In the genomic region with DNA sequence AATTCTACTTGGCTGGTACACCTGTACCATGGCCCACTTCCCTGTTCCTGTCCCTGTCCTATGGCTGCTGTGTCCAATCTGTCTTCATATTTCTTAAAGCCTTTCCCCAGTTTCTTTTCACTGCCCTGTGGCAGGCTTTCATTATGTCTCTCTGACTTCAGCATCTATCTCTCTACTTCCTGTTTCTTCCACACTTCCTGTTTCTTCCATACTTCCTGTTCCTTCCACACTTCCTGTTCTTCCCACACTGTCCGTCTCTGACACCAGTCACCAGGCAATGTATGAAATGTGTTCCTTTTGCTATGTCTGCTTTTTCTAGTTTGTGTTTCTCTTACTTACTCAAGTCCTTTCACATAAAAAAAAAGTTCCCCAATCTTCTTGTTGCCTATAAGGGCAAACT, we compare ENCODE assay signal across 17 mouse cellular contexts.
"Had no signal": no experiment of that assay in that cellular context is flagged by ENCODE, and none has a peak within 500 bp of the region (broad histone marks: within the 10 kb centered on the region; RNA-seq: fewer than 3 reads in every experiment).

No protein-coding gene starts in this region.

- DNase-seq: kidney, adult 8-10 months; kidney, postnatal 36 days; layer of hippocampus, adult 9-11 months; layer of hippocampus, postnatal 36 days; lung, embryonic 14.5 days; retina, postnatal 1 day; right cerebral cortex, postnatal 14 days; thymus, adult 18-20 months; thymus, postnatal 14 days had no signal

- H3K27me3 ChIP-seq: limb, embryonic 15.5 days; liver, embryonic 15.5 days; megakaryocyte, embryonic 14.5 days; midbrain, embryonic 12.5 days; neural tube, embryonic 13.5 days had no signal

- H3K27ac ChIP-seq: kidney, postnatal 0 days; limb, embryonic 15.5 days; liver, embryonic 15.5 days; midbrain, embryonic 12.5 days; neural tube, embryonic 13.5 days had no signal

- H3K4me1 ChIP-seq: limb, embryonic 15.5 days; liver, embryonic 15.5 days; megakaryocyte, embryonic 14.5 days; midbrain, embryonic 12.5 days; neural tube, embryonic 13.5 days had no signal

- H3K4me3 ChIP-seq: limb, embryonic 15.5 days; liver, embryonic 15.5 days; megakaryocyte, embryonic 14.5 days; midbrain, embryonic 12.5 days; neural tube, embryonic 13.5 days had no signal

- H3K4me2 ChIP-seq: limb, embryonic 15.5 days; liver, embryonic 15.5 days; lung, embryonic 14.5 days; midbrain, embryonic 12.5 days; neural tube, embryonic 13.5 days had no signal

- ATAC-seq: intestine, postnatal 0 days; midbrain, embryonic 16.5 days had no signal

- H3K9me3 ChIP-seq: limb, embryonic 15.5 days; liver, embryonic 15.5 days; midbrain, embryonic 12.5 days; neural tube, embryonic 13.5 days had no signal

- H3K36me3 ChIP-seq: limb, embryonic 15.5 days; liver, embryonic 15.5 days; midbrain, embryonic 12.5 days; neural tube, embryonic 13.5 days had no signal

- H3K9ac ChIP-seq: limb, embryonic 15.5 days; liver, embryonic 15.5 days; lung, embryonic 14.5 days; midbrain, embryonic 12.5 days; neural tube, embryonic 13.5 days had no signal
